In the genomic region with DNA sequence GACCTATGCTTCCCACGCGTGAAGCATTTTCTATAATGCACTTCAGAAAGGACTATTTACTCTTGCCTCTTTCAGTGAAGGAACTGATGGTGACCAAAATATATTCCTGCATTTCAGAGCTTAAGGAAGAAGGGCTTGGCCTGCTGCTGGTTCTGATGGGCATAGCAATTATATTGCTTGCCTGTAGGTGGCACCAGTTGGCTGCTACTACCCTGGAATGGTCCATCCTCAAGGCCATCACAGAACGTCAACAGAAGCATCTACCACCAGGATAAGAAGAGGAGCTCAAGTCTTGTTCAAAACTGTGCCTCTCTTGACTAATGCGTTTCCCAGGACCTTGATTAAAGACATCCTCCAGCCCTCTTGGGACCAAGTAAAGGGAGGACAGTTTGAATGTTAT, we compare ENCODE assay signal across 9 mouse cellular contexts.
A peak's percentile ranks its signal among the peaks of the same experiment; 100 is the strongest.
DNase-seq lines count a peak whose midpoint lies in the region; ATAC-seq and TF ChIP-seq lines count a peak whose summit lies in the region.
"Had no signal": no experiment of that assay in that cellular context is flagged by ENCODE, and none has a peak within 500 bp of the region (broad histone marks: within the 10 kb centered on the region; RNA-seq: fewer than 3 reads in every experiment).

No protein-coding gene starts in this region.

- no peaks in the 10 kb centered on the region for H3K9me3 ChIP-seq in midbrain, postnatal 0 days (ENCODE audit: low read length)
- no peaks in the 10 kb centered on the region for H3K9me3 ChIP-seq in midbrain, embryonic 11.5 days (ENCODE audit: control insufficient read depth, low read length)
- no peaks in the 10 kb centered on the region for H3K9me3 ChIP-seq in forebrain, embryonic 14.5 days (replicated peaks; ENCODE audit: control insufficient read depth, low read length)
- H3K9me3 ChIP-seq: megakaryocyte, embryonic 14.5 days had no signal

- ATAC-seq in midbrain, postnatal 0 days (ENCODE audit: low FRiP score) = no peak
- ATAC-seq in midbrain, embryonic 11.5 days (ENCODE audit: low FRiP score) = no peak
- peak; percentile 50 to 77; a peak in 3 of 4 replicates for ATAC-seq in hematopoietic stem cell, adult 5-6 weeks (replicated peaks in 1 of 2; ENCODE audit: insufficient read depth in 1 of 2, low FRiP score in 2 of 2, low TSS enrichment in 1 of 2, low read depth in 1 of 2, poor library complexity in 2 of 2, severe bottlenecking in 2 of 2)
- ATAC-seq in monocyte, adult 5-6 weeks (replicated peaks; ENCODE audit: insufficient number of reproducible peaks, low FRiP score, low TSS enrichment, poor library complexity, severe bottlenecking) = 0 out of 2 replicates have a peak, but pooled peaks have one; percentile 27
- no peak for ATAC-seq in forebrain, embryonic 14.5 days

- DNase-seq in frontal cortex, postnatal 36 days (ENCODE audit: low spot score in 2 of 2) = peak; percentile 13 to 41
- no peak for DNase-seq in frontal cortex, postnatal 25 days (ENCODE audit: low spot score in 2 of 2)
- peak; percentile 19 for DNase-seq in midbrain, postnatal 0 days (ENCODE audit: low spot score)
- no peak for DNase-seq in midbrain, embryonic 11.5 days (ENCODE audit: low spot score, missing footprints)
- DNase-seq in cerebellum, adult 11 months = peak; percentile 16
- no peak for DNase-seq in forebrain, embryonic 14.5 days (ENCODE audit: low spot score)

- no peaks in the 10 kb centered on the region for H3K36me3 ChIP-seq in midbrain, postnatal 0 days (ENCODE audit: insufficient read depth, low read length)
- H3K36me3 ChIP-seq in midbrain, embryonic 11.5 days (ENCODE audit: control insufficient read depth, insufficient read depth, low read length) = no peaks in the 10 kb centered on the region
- no peaks in the 10 kb centered on the region for H3K36me3 ChIP-seq in forebrain, embryonic 14.5 days (ENCODE audit: control insufficient read depth, insufficient read depth, low read length)

- TF ChIP-seq CTCF in midbrain, postnatal 0 days (IDR thresholded peaks at IDR 0.05) = peak; percentile 67

- no peak overlapping the region for H3K27ac ChIP-seq in midbrain, postnatal 0 days (ENCODE audit: low read depth, low read length)
- no peak overlapping the region for H3K27ac ChIP-seq in midbrain, embryonic 11.5 days (ENCODE audit: low read depth, low read length)
- H3K27ac ChIP-seq in forebrain, embryonic 14.5 days (ENCODE audit: low read depth, low read length) = no peak overlapping the region

- whole genome bisulfite sequencing in midbrain, postnatal 0 days = 61% methylated on average over 4 of the region's 4 CpGs
- 49% methylated on average over 4 of the region's 4 CpGs for WGBS in midbrain, embryonic 11.5 days
- 52% methylated on average over 4 of the region's 4 CpGs for WGBS in forebrain, embryonic 14.5 days

- no peak overlapping the region for H3K9ac ChIP-seq in midbrain, postnatal 0 days (replicated peaks; ENCODE audit: low read length, poor library complexity, severe bottlenecking)
- H3K9ac ChIP-seq in midbrain, embryonic 11.5 days (ENCODE audit: low read length) = no peak overlapping the region
- no peak overlapping the region for H3K9ac ChIP-seq in forebrain, embryonic 14.5 days (ENCODE audit: low read length)

- H3K4me3 ChIP-seq in midbrain, postnatal 0 days (ENCODE audit: low read depth, low read length) = no peak overlapping the region
- H3K4me3 ChIP-seq in midbrain, embryonic 11.5 days (ENCODE audit: low read depth, low read length) = no peak overlapping the region
- no peak overlapping the region for H3K4me3 ChIP-seq in forebrain, embryonic 14.5 days (ENCODE audit: low read depth, low read length)
- H3K4me3 ChIP-seq: megakaryocyte, embryonic 14.5 days had no signal

- H3K27me3 ChIP-seq in midbrain, postnatal 0 days (ENCODE audit: insufficient read depth, low read length) = no peaks in the 10 kb centered on the region
- H3K27me3 ChIP-seq in midbrain, embryonic 11.5 days (ENCODE audit: control insufficient read depth, insufficient read depth, low read length) = no peaks in the 10 kb centered on the region
- H3K27me3 ChIP-seq in forebrain, embryonic 14.5 days (replicated peaks; ENCODE audit: control insufficient read depth, insufficient read depth, low read length) = no peaks in the 10 kb centered on the region
- H3K27me3 ChIP-seq: megakaryocyte, embryonic 14.5 days had no signal

- H3K4me1 ChIP-seq in midbrain, postnatal 0 days (ENCODE audit: insufficient read depth, low read length) = no peaks in the 10 kb centered on the region
- H3K4me1 ChIP-seq in midbrain, embryonic 11.5 days (ENCODE audit: control insufficient read depth, insufficient read depth, low read length) = no peaks in the 10 kb centered on the region
- H3K4me1 ChIP-seq in forebrain, embryonic 14.5 days (ENCODE audit: control insufficient read depth, insufficient read depth, low read length) = peaks cover 16% of the 10 kb centered on the region
- H3K4me1 ChIP-seq: megakaryocyte, embryonic 14.5 days had no signal

- no peak overlapping the region for H3K4me2 ChIP-seq in midbrain, postnatal 0 days (ENCODE audit: low read depth, low read length, poor library complexity, severe bottlenecking)
- no peak overlapping the region for H3K4me2 ChIP-seq in midbrain, embryonic 11.5 days
- H3K4me2 ChIP-seq in forebrain, embryonic 14.5 days (ENCODE audit: low read length) = no peak overlapping the region

Comparison
In these comparisons a context has a peak if more than half of its experiments do, and no peak if none do; other contexts are left out.
1. DNase-seq: peak in frontal cortex, postnatal 36 days (2 of 2), midbrain, postnatal 0 days (single experiment) and cerebellum, adult 11 months (single experiment); none in frontal cortex, postnatal 25 days (0 of 2), midbrain, embryonic 11.5 days (single experiment) and forebrain, embryonic 14.5 days (single experiment).
2. ATAC-seq: peak in hematopoietic stem cell, adult 5-6 weeks (2 of 2) and monocyte, adult 5-6 weeks (single experiment); none in midbrain, postnatal 0 days (single experiment), midbrain, embryonic 11.5 days (single experiment) and forebrain, embryonic 14.5 days (single experiment).